Mouse (Mus musculus) ES-Bruce4 (cell line): Measurements from ENCODE around the gene Nufip1.

Experiments used
- CTCF ChIP-seq: IDR thresholded peaks from one replicate; pipeline ENCODE4 v1.8.1; 2011; ENCODE audit warnings: low read depth, low read length
- EP300 ChIP-seq: IDR thresholded peaks from 2 replicates; pipeline ENCODE4 v1.6.1; 2011; ENCODE audit warnings: low read depth, low read length; ENCODE audit not compliant: insufficient read depth
- POLR2A ChIP-seq: IDR thresholded peaks from one replicate; pipeline ENCODE4 v1.8.1; 2011; ENCODE audit warnings: low read length; ENCODE audit not compliant: insufficient read depth

- TF ChIP-seq CTCF (no peak), POLR2A (no peak), EP300 (no peak)
Measured at GRCm38 (mm10) chr14:76185358-76185757, 74.7 kb downstream of the Nufip1 start.
